Mouse (Mus musculus) retina, postnatal 7 days (tissue): ENCODE results near the gene Cylc1.

ENCODE experiments used
- DNase-seq: peaks from one replicate; pipeline ENCODE4 v3.0.0-alpha.2; 2012; ENCODE audit warnings: low read depth, low spot score

The Cylc1 gene

GRCm38 (mm10) chrX:111110118-111110517 lies at the start of gene Cylc1:
Cylc1 (plus strand) TSS chrX:111110418.
- no peak for DNase-seq

GRCm38 (mm10) chrX:111078680-111079079 lies 31.5 kb upstream of the Cylc1 start:
- DNase-seq, result no peak

GRCm38 (mm10) chrX:111168040-111168439 lies 57.8 kb downstream of the Cylc1 start, which contains the start of gene Gm10112:
Gm10112 (plus strand) TSS chrX:111168340.
- DNase-seq, result no peak
